Mouse (Mus musculus) E14TG2a.4 (cell line): ENCODE results near the gene Rnf128.

ENCODE experiments used
- CTCF ChIP-seq: conservative IDR thresholded peaks from 2 replicates; pipeline ENCODE4 v1.5.1; 2014; ENCODE audit warnings: low read length
- NANOG ChIP-seq: IDR thresholded peaks from 2 replicates; pipeline ENCODE4 v1.6.1; 2014; ENCODE audit warnings: borderline replicate concordance, low read length, mixed read lengths

- TF ChIP-seq CTCF (no peak), NANOG (no peak)
Observed at GRCm38 (mm10) chrX:139583616-139584015, 20.5 kb downstream of the Rnf128 start.
